Mouse (Mus musculus) heart, postnatal 0 days (tissue): ENCODE measurements at regions not wholly inside any gene's neighbourhood (a gene's known extent, or its start where the extent isn't known, plus 50 kb on each side); places are given as distances from the start of the nearest gene placed in this dataset.

Experiments used
- CTCF ChIP-seq: IDR thresholded peaks from 2 replicates; pipeline ENCODE4 v1.5.1; 2016; ENCODE audit warnings: antibody characterized with exemption, control low read depth, low read depth
- EP300 ChIP-seq: IDR thresholded peaks from 2 replicates; pipeline ENCODE4 v1.6.1; 2016; ENCODE audit warnings: antibody characterized with exemption, low read depth

DNA sequence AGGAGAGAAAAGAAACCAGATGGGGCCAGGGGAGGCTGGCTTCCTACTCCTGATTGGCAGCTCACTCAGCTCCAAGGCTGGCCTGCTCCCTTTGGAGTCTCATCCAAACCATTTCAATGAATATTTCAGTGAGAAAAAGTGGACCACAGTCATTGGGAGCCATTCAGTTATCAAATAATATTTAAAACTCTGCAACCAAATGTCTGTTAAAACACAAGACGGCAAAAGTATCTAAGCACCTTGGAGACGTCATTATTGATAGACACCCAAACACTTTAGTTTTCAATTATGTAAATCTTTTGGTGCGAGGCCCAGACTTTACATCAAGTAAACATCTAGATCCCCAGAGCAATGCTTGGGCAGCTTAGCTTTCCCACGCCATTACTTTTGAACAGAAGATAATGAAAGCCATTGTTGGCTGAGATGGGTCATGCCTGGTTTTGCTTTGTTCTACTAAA lies 268.1 kb upstream of the Dcn start:
- TF ChIP-seq CTCF (no peak), EP300 (no peak)
